Mouse (Mus musculus): ENCODE data around the gene Ptpn20. TPM values are rescaled to one million over a fixed set of nuclear protein-coding genes. Genes with fewer than 3 reads are reported as not detected.

The Ptpn20 gene
- 0.07 and 0.21 TPM in 2 replicates for polyA plus RNA-seq (2012; rRNA removed)

DNA sequence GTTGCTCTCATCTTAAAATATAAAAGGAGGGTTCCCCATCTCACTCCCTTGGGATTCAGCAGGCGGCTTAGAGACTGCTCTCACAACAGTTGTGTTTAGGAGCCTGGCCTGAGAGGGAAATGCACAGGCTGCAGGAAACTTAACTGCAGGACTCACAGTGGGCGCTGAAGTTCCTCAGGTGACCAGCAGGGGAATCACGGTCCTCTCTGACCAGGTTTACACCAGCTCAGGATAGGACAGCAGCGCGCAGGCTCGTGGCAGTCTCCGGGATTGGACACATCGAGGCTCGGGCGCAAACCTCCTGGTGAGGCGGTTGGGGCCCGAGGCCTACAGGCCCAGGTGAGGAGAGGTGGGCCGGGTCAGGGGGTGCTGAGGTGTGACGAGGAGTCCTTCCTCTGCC lies at the start of gene Ptpn20:
TSS of gene Ptpn20 (plus strand) at position 257 of the 400 bp plus-strand sequence.

Other genes with a start within 250 kb of the Ptpn20 start
- gene Mapk8, start 142.0 kb upstream of the Ptpn20 start, polyA plus RNA-seq (2012; rRNA removed) = 87.3 and 102 TPM in 2 replicates
- 0.03 and 0.09 TPM in 2 replicates for gene Frmpd2, start 117.5 kb upstream of the Ptpn20 start, polyA plus RNA-seq (2012; rRNA removed)